Mouse (Mus musculus) embryonic facial prominence, embryonic 12.5 days (tissue): ENCODE results near the gene Scnn1a. TPM values are rescaled to one million over a fixed set of nuclear protein-coding genes. Genes with fewer than 3 reads are reported as not detected.

Experiments
- ATAC-seq: fragments of 200-750 bp; cut with Nextera tagmentation; 2 replicates; pipeline ENCODE4 v1.8.0; 2017; ENCODE audit not compliant: insufficient number of reproducible peaks, insufficient read depth, low FRiP score, low TSS enrichment
- H3K27ac ChIP-seq: fragments of 300-500 bp; sonication (generic); 2 replicates; pipeline ENCODE4 v1.5.1; 2016; ENCODE audit warnings: mild to moderate bottlenecking
- H3K27me3 ChIP-seq: fragments of 300-500 bp; sonication (generic); 2 replicates; pipeline ENCODE4 v1.6.1; 2016; ENCODE audit warnings: mild to moderate bottlenecking, moderate library complexity
- H3K36me3 ChIP-seq: fragments of 300-500 bp; sonication (generic); 2 replicates; pipeline ENCODE4 v1.6.1; 2016; ENCODE audit warnings: mild to moderate bottlenecking
- H3K4me1 ChIP-seq: fragments of 300-500 bp; sonication (generic); 2 replicates; pipeline ENCODE4 v1.6.1; 2016
- H3K4me2 ChIP-seq: fragments of 300-500 bp; sonication (generic); replicated peaks from 2 replicates; pipeline ENCODE4 v1.6.1; 2016; ENCODE audit warnings: mild to moderate bottlenecking, moderate library complexity
- H3K4me3 ChIP-seq: fragments of 300-500 bp; sonication (generic); 2 replicates; pipeline ENCODE4 v1.5.1; 2016; ENCODE audit warnings: mild to moderate bottlenecking
- H3K9ac ChIP-seq: fragments of 300-500 bp; sonication (generic); 2 replicates; pipeline ENCODE4 v1.6.1; 2016; ENCODE audit warnings: mild to moderate bottlenecking, moderate library complexity
- H3K9me3 ChIP-seq: fragments of 300-500 bp; sonication (generic); 2 replicates; pipeline ENCODE4 v1.6.1; 2016; ENCODE audit warnings: mild to moderate bottlenecking, moderate library complexity
- WGBS: fragments of 180-500 bp; shearing (Covaris S2); methylation state at CpG from one replicate; pipeline ENCODE4 v1.1.7; 2016; 5-methylcytosine and 5-hydroxymethylcytosine counted together
- polyA plus RNA-seq: library from polyadenylated mRNA; unstranded; fragments of >200 nt; fragmentation: Nextera tagmentation; extraction: Ambion mirVana; gene quantifications from 2 replicates; pipeline ENCODE4 v1.2.1, GENCODE M21; 2016

Scnn1a gene
- polyA plus RNA-seq, 1 experiment from 2014 or later: 1.1 TPM

- Histone ChIP-seq H3K4me2 (peak within 1 kb of the TSS; percentile 87), H3K4me1 (peaks cover 30% of the 10 kb centered on the region), H3K9ac (peak within 1 kb of the TSS; percentile 83), H3K9me3 (no peaks in the 10 kb centered on the region), H3K4me3 (peak within 1 kb of the TSS; percentile 78), H3K36me3 (no peaks in the 10 kb centered on the region), H3K27ac (peak within 1 kb of the TSS; percentile 88), H3K27me3 (no peaks in the 10 kb centered on the region)
- no peak for ATAC-seq
- whole genome bisulfite sequencing: 5% methylated on average over 22 of the region's 22 CpGs
These were observed 28.5 kb downstream of the Scnn1a start, which contains the start of gene Tnfrsf1a for GRCm38 (mm10) chr6:125348721-125349574. Gene Tnfrsf1a (plus strand): TSS chr6:125349362.

- H3K27me3 ChIP-seq: no peaks in the 10 kb centered on the region
- peak overlapping the region; percentile 87 for H3K4me2 ChIP-seq
- under 1% methylated on average over 25 of the region's 27 CpGs for WGBS
- peak overlapping the region; percentile 88 for H3K27ac ChIP-seq
- H3K4me1 ChIP-seq: peaks cover 37% of the 10 kb centered on the region
- H3K9me3 ChIP-seq: no peaks in the 10 kb centered on the region
- peak overlapping the region; percentile 78 for H3K4me3 ChIP-seq
- H3K36me3 ChIP-seq: no peaks in the 10 kb centered on the region
- ATAC-seq: peak; percentile 85
- peak overlapping the region; percentile 83 for H3K9ac ChIP-seq
These were observed 29.2 kb downstream of the Scnn1a start for GRCm38 (mm10) chr6:125349575-125350230.

- H3K27ac ChIP-seq: peak overlapping the region; percentile 88
- H3K36me3 ChIP-seq: no peaks in the 10 kb centered on the region
- peak; percentile 29; the same call in 1 of the 2 replicates for ATAC-seq
- no peaks in the 10 kb centered on the region for H3K27me3 ChIP-seq
- H3K4me3 ChIP-seq: peak overlapping the region; percentile 78
- H3K9me3 ChIP-seq: no peaks in the 10 kb centered on the region
- WGBS: 1% methylated on average over 20 of the region's 20 CpGs
- H3K4me2 ChIP-seq: peak overlapping the region; percentile 87
- H3K9ac ChIP-seq: peak overlapping the region; percentile 83
- H3K4me1 ChIP-seq: peaks cover 44% of the 10 kb centered on the region
These were observed 30.0 kb downstream of the Scnn1a start for GRCm38 (mm10) chr6:125350231-125350994.

GRCm38 (mm10) chr6:125350995-125351324 lies 30.5 kb downstream of the Scnn1a start:
- no peaks in the 10 kb centered on the region for H3K27me3 ChIP-seq
- ATAC-seq: no peak
- H3K27ac ChIP-seq: peak overlapping the region; percentile 88; the same call in 1 of the 2 replicates
- peaks cover 50% of the 10 kb centered on the region for H3K4me1 ChIP-seq
- H3K9me3 ChIP-seq: no peaks in the 10 kb centered on the region
- WGBS: 80% methylated on average over 2 of the region's 2 CpGs
- peak overlapping the region; percentile 87 for H3K4me2 ChIP-seq
- peak overlapping the region; percentile 83 for H3K9ac ChIP-seq
- peak overlapping the region; percentile 78 for H3K4me3 ChIP-seq
- H3K36me3 ChIP-seq: no peaks in the 10 kb centered on the region

GRCm38 (mm10) chr6:125351368-125352045 lies 31.0 kb downstream of the Scnn1a start:
- no peak for ATAC-seq
- Histone ChIP-seq H3K9me3 (no peaks in the 10 kb centered on the region), H3K4me2 (peak overlapping the region; percentile 87), H3K36me3 (no peaks in the 10 kb centered on the region), H3K4me3 (peak overlapping the region; percentile 78; the same call in 1 of the 2 replicates), H3K9ac (no peak overlapping the region), H3K4me1 (peaks cover 55% of the 10 kb centered on the region), H3K27ac (no peak overlapping the region), H3K27me3 (no peaks in the 10 kb centered on the region)
- WGBS: 76% methylated on average over 8 of the region's 8 CpGs

- no peak overlapping the region; the same call in 1 of the 2 replicates for H3K4me2 ChIP-seq
These were observed 31.6 kb downstream of the Scnn1a start for GRCm38 (mm10) chr6:125352046-125352384.

GRCm38 (mm10) chr6:125352811-125353210 lies 32.4 kb downstream of the Scnn1a start:
- Histone ChIP-seq H3K9ac (no peak overlapping the region), H3K4me1 (peaks cover 58% of the 10 kb centered on the region), H3K4me3 (no peak overlapping the region), H3K9me3 (no peaks in the 10 kb centered on the region), H3K27me3 (no peaks in the 10 kb centered on the region), H3K4me2 (no peak overlapping the region), H3K27ac (no peak overlapping the region), H3K36me3 (peaks cover 7% of the 10 kb centered on the region)
- no peak for ATAC-seq
- WGBS: 54% methylated on average over 4 of the region's 4 CpGs

More at GRCm38 (mm10) chr6:125352046-125352384, 31.6 kb downstream of the Scnn1a start:
- H3K9me3 ChIP-seq: no peaks in the 10 kb centered on the region
- H3K4me1 ChIP-seq: peaks cover 58% of the 10 kb centered on the region
- no peak overlapping the region for H3K4me3 ChIP-seq
- no peak for ATAC-seq
- H3K27ac ChIP-seq: no peak overlapping the region
- WGBS: 59% methylated on average over 5 of the region's 5 CpGs
- no peak overlapping the region for H3K9ac ChIP-seq
- H3K27me3 ChIP-seq: no peaks in the 10 kb centered on the region
- no peaks in the 10 kb centered on the region for H3K36me3 ChIP-seq

- H3K27me3 ChIP-seq: no peaks in the 10 kb centered on the region
- peaks cover 58% of the 10 kb centered on the region for H3K4me1 ChIP-seq
- H3K36me3 ChIP-seq: peaks cover 12% of the 10 kb centered on the region
These were observed 32.8 kb downstream of the Scnn1a start for GRCm38 (mm10) chr6:125353221-125353620.

GRCm38 (mm10) chr6:125353655-125354054 lies 33.2 kb downstream of the Scnn1a start:
- 84% methylated on average over 4 of the region's 4 CpGs for WGBS
- Histone ChIP-seq H3K27me3 (no peaks in the 10 kb centered on the region), H3K27ac (peak overlapping the region; percentile 78; the same call in 1 of the 2 replicates), H3K4me1 (peaks cover 53% of the 10 kb centered on the region), H3K4me3 (no peak overlapping the region), H3K36me3 (peaks cover 15% of the 10 kb centered on the region), H3K9me3 (no peaks in the 10 kb centered on the region), H3K9ac (peak overlapping the region; percentile 30; the same call in 1 of the 2 replicates), H3K4me2 (peak overlapping the region; percentile 40; the same call in 1 of the 2 replicates)
- ATAC-seq: no peak

More at GRCm38 (mm10) chr6:125353221-125353620, 32.8 kb downstream of the Scnn1a start:
- H3K9ac ChIP-seq: no peak overlapping the region
- 78% methylated on average over 11 of the region's 11 CpGs for WGBS
- no peaks in the 10 kb centered on the region for H3K9me3 ChIP-seq
- ATAC-seq: no peak
- H3K27ac ChIP-seq: no peak overlapping the region
- no peak overlapping the region for H3K4me3 ChIP-seq
- no peak overlapping the region for H3K4me2 ChIP-seq

- H3K9me3 ChIP-seq: no peaks in the 10 kb centered on the region
- H3K27ac ChIP-seq: peak overlapping the region; percentile 78
- 6% methylated on average over 14 of the region's 14 CpGs for WGBS
- peak overlapping the region; percentile 30; the same call in 1 of the 2 replicates for H3K9ac ChIP-seq
- peaks cover 47% of the 10 kb centered on the region for H3K4me1 ChIP-seq
- no peak for ATAC-seq
- H3K27me3 ChIP-seq: no peaks in the 10 kb centered on the region
- H3K4me2 ChIP-seq: peak overlapping the region; percentile 40
- peaks cover 22% of the 10 kb centered on the region for H3K36me3 ChIP-seq
- no peak overlapping the region for H3K4me3 ChIP-seq
These were observed 34.1 kb downstream of the Scnn1a start for GRCm38 (mm10) chr6:125354352-125355151.
